Mouse (Mus musculus) forebrain, embryonic 16.5 days (tissue): Measurements from ENCODE around the gene Chid1. TPM values are rescaled to one million over a fixed set of nuclear protein-coding genes. Genes with fewer than 3 reads are reported as not detected.

Source experiments
- ATAC-seq: fragments of 200-750 bp; cut with Nextera tagmentation; 2 replicates; pipeline ENCODE4 v1.8.0; 2017; ENCODE audit warnings: mild to moderate bottlenecking, moderate library complexity
- H3K27ac ChIP-seq: fragments of 300-500 bp; sonication (generic); 2 replicates; pipeline ENCODE4 v1.5.1; 2014; ENCODE audit warnings: low read length, control low read depth
- H3K27me3 ChIP-seq: fragments of 300-500 bp; sonication (generic); replicated peaks from 2 replicates; pipeline ENCODE4 v1.6.1; 2014; ENCODE audit warnings: low read length; ENCODE audit not compliant: control insufficient read depth, insufficient read depth
- H3K36me3 ChIP-seq: fragments of 300-500 bp; sonication (generic); 2 replicates; pipeline ENCODE4 v1.6.1; 2014; ENCODE audit not compliant: control insufficient read depth, insufficient read depth
- H3K4me1 ChIP-seq: fragments of 300-500 bp; sonication (generic); replicated peaks from 2 replicates; pipeline ENCODE4 v1.6.1; 2014; ENCODE audit warnings: low read length; ENCODE audit not compliant: control insufficient read depth, insufficient read depth
- H3K4me2 ChIP-seq: fragments of 300-500 bp; sonication (generic); 2 replicates; pipeline ENCODE4 v1.6.1; 2014; ENCODE audit warnings: mild to moderate bottlenecking, low read length, control low read depth
- H3K4me3 ChIP-seq: fragments of 300-500 bp; sonication (generic); replicated peaks from 2 replicates; pipeline ENCODE4 v1.5.1; 2014; ENCODE audit warnings: mild to moderate bottlenecking, low read length, control low read depth
- H3K9ac ChIP-seq: fragments of 300-500 bp; sonication (generic); replicated peaks from 2 replicates; pipeline ENCODE4 v1.6.1; 2014; ENCODE audit warnings: low read depth, low read length, control low read depth
- H3K9me3 ChIP-seq: fragments of 300-500 bp; sonication (generic); 2 replicates; pipeline ENCODE4 v1.6.1; 2016; ENCODE audit warnings: low read length; ENCODE audit not compliant: control insufficient read depth
- WGBS: fragments of 180-500 bp; shearing (Covaris S2); extraction: QIAGEN DNeasy Blood & Tissue Kit; methylation state at CpG from one replicate; pipeline ENCODE4 v1.1.7; 2014; 5-methylcytosine and 5-hydroxymethylcytosine counted together
- polyA plus RNA-seq: library from polyadenylated mRNA; unstranded; fragments of >200 nt; fragmentation: Nextera tagmentation; extraction: Ambion mirVana; gene quantifications from 2 replicates; pipeline ENCODE4 v1.2.1, GENCODE M21; 2015

The Chid1 gene
- polyA plus RNA-seq, 1 experiment from 2014 or later, result 35.6 TPM

DNA sequence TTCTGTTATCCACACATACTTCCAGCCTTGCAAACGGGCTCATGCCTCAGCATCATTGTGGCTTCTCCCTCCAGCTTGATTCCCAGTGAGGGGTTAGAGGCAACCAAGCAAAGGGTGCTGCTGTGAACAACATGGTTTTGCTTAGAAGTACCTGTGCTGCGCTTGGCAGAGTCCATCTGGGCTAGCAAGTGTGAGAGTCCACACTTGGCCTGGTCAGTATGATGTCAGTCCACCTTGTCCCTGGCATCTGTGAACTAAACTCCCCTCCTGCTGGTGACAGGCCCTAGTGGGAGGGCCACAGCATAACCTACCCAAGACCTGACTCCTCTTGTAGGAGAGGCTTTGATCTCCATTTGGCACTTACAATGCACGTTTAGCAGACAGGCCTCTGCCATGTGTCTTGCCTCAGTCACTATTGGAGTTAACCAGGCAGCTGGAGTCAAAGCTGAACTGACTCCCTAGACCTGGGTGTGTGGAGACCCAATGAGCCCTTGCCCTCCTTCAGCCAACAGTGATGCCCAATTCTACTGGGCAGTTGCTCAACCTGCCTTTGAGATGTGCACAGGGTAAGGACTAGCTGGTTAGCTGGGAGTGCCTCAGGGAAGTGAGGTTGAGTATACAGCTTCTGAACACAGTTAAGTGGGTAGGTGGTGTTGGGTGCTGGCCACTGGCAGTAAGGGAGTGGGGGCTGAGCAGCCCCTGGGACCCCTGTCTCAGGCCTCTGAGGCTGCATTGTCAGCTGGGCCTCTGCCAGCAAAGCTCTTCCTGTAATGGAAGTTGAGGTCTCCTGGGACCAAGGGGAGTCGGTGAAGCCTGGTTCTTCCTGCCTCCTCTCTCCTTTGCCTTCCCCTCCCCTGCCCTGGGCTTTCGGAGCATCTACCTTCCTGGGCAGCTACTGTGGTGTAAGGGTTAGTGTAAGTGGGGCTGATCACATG is 55.2 kb downstream of the Chid1 start:
- Histone ChIP-seq H3K4me1 (peaks cover 25% of the 10 kb centered on the region), H3K9ac (no peak overlapping the region), H3K36me3 (no peaks in the 10 kb centered on the region), H3K9me3 (no peaks in the 10 kb centered on the region), H3K4me3 (no peak overlapping the region), H3K27me3 (peaks cover 3% of the 10 kb centered on the region; the same call in 1 of the 2 replicates), H3K27ac (no peak overlapping the region), H3K4me2 (no peak overlapping the region)
- ATAC-seq, result no peak
- WGBS, result 76% methylated on average over 5 of the region's 5 CpGs

DNA sequence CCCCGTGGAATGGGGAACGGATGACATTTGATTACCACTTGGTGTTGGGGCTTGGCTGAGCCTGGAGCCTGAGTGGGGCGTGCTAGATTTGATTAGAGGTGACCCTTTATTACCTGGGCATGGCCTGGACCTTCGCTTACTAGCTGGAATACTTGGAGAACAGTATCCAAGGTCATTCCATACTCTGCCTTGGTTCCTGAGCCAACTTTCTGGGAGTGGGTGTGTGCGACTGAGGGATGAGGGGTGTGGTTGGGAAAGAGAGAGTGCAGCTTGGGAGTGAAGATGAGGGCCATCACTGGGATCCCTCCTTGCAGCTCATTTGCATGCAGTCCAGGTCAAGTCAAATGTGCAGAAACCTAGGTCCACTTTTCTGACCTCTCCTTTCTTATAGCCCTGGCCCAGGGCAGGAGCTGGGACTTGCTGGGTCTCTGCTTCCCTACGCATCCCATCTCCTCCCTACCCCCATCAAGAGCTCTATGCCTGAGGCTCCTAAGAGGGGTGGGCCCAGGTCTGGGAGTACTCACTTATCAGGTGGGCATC is 56.5 kb downstream of the Chid1 start:
- ATAC-seq, result no peak
- H3K9me3 ChIP-seq, result no peaks in the 10 kb centered on the region
- no peak overlapping the region; the same call in 1 of the 2 replicates for H3K4me3 ChIP-seq
- H3K36me3 ChIP-seq, result no peaks in the 10 kb centered on the region
- 75% methylated on average over 6 of the region's 6 CpGs for WGBS
- H3K4me2 ChIP-seq, result peak overlapping the region; percentile 88
- peaks cover 3% of the 10 kb centered on the region; the same call in 1 of the 2 replicates for H3K27me3 ChIP-seq
- no peak overlapping the region for H3K27ac ChIP-seq
- H3K4me1 ChIP-seq, result peaks cover 25% of the 10 kb centered on the region
- no peak overlapping the region for H3K9ac ChIP-seq

DNA sequence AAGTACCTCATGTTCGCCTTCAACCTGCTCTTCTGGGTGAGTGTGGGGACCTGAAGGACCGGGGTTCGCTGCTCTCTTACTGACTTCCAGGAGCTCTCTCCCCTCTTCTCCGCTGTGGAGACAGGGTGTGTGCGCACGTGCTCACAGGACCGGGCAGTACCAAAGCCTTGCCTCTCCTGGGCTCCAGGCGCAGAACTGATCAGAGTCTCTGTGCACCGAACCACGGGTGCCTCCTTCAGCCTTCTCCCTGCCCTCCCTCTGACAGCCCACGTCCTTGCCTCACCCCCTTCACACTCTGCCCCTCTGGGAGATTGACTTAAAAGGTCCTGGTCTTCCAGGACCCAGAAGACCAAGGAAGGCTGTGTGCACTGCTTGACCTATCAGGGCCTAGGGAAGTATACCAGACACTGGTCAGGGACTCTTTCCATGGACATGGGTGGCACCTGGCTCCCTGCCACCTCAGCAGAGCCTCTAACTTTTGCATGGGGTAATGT is 57.1 kb downstream of the Chid1 start:
- peak overlapping the region; percentile 71 for H3K9ac ChIP-seq
- WGBS, result 4% methylated on average over 11 of the region's 11 CpGs
- peaks cover 4% of the 10 kb centered on the region for H3K27me3 ChIP-seq
- H3K4me1 ChIP-seq, result peaks cover 25% of the 10 kb centered on the region
- peak overlapping the region; percentile 88 for H3K4me2 ChIP-seq
- ATAC-seq, result peak; percentile 24
- peak overlapping the region; percentile 71 for H3K4me3 ChIP-seq
- no peak overlapping the region for H3K27ac ChIP-seq
- no peaks in the 10 kb centered on the region for H3K36me3 ChIP-seq
- H3K9me3 ChIP-seq, result no peaks in the 10 kb centered on the region

DNA sequence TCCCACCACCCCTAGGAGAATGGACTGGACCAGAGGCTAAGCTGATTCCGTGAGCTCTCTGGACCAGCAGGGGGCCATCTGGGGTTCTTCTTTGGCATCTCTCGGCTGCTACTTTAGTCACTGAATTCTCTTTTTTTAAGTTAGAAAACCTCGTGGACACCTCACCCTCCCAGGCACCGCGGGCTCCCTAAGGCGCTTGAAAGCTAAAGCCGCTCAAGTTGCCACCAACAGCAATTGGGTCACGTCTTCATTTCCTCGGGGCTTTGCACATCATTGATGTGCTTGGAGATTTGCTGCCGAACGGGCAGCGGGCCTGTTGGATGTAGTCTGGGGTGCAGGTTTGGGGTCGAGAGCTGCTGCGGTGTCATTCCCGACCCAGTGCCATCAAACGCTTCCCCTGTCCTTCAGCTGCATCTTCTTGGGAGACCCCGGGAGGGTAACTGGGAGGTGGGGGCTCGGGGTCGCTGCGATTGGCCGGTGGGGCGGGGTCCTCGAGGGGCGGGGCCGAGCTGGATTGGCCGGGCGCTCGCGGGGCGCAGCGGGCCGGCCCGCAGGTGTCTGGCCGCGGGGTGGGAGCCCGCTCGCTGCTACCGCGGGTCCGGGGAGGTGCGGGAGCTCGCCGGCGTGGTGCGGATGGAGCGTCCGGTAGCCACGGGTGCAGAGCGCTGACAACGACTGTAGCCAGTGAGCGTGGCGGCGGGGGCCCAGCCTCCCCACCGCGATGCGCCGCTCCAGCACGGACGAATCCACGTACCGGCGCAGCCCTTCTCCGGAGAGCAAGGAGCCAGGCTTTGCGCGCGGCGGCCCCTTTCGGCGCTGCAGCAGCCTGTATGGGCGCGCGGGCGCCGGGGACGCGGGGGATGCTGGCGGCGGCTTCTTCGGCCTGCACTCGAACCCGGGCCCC is 57.9 kb downstream of the Chid1 start:
- no peak overlapping the region; the same call in 1 of the 2 replicates for H3K27ac ChIP-seq
- H3K4me1 ChIP-seq, result peaks cover 29% of the 10 kb centered on the region
- no peaks in the 10 kb centered on the region for H3K9me3 ChIP-seq
- peaks cover 10% of the 10 kb centered on the region for H3K27me3 ChIP-seq
- peak overlapping the region; percentile 88 for H3K4me2 ChIP-seq
- ATAC-seq, result peak; percentile 62
- H3K4me3 ChIP-seq, result peak overlapping the region; percentile 71
- WGBS, result under 1% methylated on average over 68 of the region's 81 CpGs
- H3K9ac ChIP-seq, result peak overlapping the region; percentile 71
- H3K36me3 ChIP-seq, result no peaks in the 10 kb centered on the region

DNA sequence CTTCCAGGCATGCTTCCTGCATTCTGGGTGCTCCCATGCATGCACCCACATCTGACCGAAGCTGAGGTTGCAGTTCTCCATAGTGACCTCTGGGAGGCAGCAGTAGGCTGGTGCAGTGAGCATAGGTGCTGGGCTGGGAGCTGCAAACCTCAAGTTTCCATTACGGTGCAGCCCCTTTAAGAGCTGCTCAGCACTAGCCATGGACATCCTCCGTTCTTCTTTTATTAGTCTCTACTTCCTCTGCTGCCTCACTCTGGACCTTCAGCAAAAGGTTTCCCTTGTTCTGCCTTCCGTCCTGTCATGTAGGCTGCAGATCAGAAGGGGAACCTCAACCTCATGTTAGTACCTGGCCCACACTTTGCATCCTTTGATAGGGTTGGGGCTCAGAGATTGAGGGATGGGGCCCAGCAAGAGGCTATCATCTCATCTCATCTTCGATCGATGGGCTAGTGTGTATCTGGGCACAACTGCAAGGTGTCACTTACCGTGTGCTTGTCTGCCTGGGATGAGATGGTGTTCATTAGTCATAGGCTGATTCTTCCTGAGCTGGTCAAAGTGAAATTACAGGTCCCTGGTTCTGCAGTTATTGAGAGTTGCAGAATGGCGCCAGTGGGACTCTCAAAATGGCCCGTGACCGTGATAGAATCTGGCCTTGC is 58.7 kb downstream of the Chid1 start:
- peak overlapping the region; percentile 71 for H3K4me3 ChIP-seq
- 5% methylated on average over 10 of the region's 10 CpGs for WGBS
- no peaks in the 10 kb centered on the region for H3K9me3 ChIP-seq
- peak; percentile 65 for ATAC-seq
- no peaks in the 10 kb centered on the region for H3K36me3 ChIP-seq
- H3K27me3 ChIP-seq, result peaks cover 14% of the 10 kb centered on the region
- H3K4me1 ChIP-seq, result peaks cover 35% of the 10 kb centered on the region
- H3K27ac ChIP-seq, result no peak overlapping the region; the same call in 1 of the 2 replicates
- H3K4me2 ChIP-seq, result peak overlapping the region; percentile 88
- no peak overlapping the region for H3K9ac ChIP-seq

DNA sequence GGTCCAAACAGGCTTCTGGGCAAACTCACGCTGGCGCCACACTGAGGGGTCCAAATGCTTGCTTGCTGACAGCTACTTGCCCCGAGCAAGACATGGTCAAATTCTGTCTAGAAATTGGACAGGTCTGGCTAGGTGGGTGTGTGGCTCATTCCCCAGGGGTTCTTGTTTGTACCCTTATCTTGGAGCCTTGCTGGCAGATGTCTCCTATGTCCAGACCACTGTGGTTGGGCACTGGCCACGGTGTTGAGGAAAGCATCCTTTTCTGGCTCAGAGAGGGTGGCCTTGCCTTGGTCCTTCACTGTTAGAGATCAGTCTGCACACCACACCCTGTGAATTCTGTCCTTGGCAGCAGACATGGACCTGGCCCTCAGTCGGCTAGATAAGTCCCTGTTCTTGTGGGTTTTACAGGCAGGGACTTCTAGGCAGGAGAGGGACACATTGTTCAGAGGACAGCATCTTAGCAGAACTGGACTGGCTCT is 61.3 kb downstream of the Chid1 start:
- H3K9me3 ChIP-seq, result no peaks in the 10 kb centered on the region
- no peak overlapping the region for H3K9ac ChIP-seq
- H3K36me3 ChIP-seq, result no peaks in the 10 kb centered on the region
- H3K27me3 ChIP-seq, result peaks cover 13% of the 10 kb centered on the region
- H3K4me1 ChIP-seq, result peaks cover 46% of the 10 kb centered on the region
- no peak overlapping the region for H3K4me2 ChIP-seq
- H3K27ac ChIP-seq, result no peak overlapping the region
- WGBS, result 80% methylated on average over 5 of the region's 5 CpGs
- H3K4me3 ChIP-seq, result no peak overlapping the region
- ATAC-seq, result no peak

DNA sequence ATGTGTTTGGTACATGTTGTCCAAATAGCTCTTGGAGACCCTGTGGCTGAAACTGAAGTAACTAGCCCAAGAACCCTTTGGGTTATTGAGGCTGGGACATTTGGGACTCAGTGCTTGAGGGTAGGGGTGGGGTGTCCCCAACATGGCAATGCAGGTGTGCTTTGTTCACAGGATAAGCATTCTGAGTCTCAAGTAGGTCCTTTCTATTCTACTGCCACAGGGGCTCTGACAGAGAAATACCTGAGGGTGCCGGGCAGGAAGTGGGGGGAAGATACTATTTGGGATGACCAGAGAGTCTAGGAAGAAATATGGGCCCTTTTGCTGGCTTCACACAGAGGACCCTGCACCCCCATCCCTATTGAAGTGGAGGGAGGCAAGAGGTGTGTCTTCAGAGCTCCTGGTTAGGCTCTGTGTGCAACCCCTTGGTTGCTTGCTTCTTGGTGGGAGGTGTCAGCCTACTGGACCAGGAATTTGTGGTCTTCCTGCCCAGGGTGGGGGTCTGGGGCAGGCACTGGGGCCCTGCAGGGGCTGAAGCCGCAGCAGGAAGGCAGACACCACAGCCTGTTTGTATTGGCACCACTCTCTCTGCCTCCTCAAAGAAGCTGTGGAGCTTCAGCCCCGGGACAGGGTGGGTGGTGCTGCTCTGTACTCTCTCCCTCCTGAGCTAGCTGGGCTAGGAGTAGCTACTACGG is 61.9 kb downstream of the Chid1 start:
- Histone ChIP-seq H3K9ac (no peak overlapping the region), H3K4me1 (peaks cover 41% of the 10 kb centered on the region), H3K9me3 (no peaks in the 10 kb centered on the region), H3K4me2 (no peak overlapping the region), H3K27me3 (peaks cover 10% of the 10 kb centered on the region), H3K36me3 (peaks cover under 1% of the 10 kb centered on the region; the same call in 1 of the 2 replicates), H3K27ac (no peak overlapping the region), H3K4me3 (no peak overlapping the region)
- no peak for ATAC-seq
- WGBS, result 78% methylated on average over 4 of the region's 4 CpGs

DNA sequence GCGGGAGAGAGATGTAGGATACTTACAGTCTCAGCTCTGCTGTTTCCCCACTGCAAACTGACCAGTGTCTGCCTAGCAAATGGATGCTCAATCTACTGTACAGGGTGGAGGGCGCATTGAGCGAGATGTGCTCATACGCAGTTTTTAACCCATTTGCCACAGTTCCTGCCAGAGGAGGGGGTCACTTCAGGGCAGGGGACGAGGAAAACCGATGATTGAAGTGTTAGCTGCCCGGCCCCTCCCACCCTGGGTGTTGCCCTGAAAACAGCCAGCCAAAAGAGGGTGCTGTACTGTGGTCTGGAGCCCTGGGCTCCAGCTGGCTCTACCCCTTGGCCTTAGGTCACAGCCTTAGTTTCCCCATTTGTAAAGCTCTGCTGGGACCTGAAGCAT is 62.7 kb downstream of the Chid1 start:
- ATAC-seq, result no peak
- Histone ChIP-seq H3K4me2 (0 out of 2 replicates have a peak overlapping the region, but pooled peaks have one; percentile 2), H3K27ac (no peak overlapping the region), H3K9ac (no peak overlapping the region), H3K27me3 (peaks cover 10% of the 10 kb centered on the region), H3K4me1 (peaks cover 36% of the 10 kb centered on the region), H3K36me3 (peaks cover 2% of the 10 kb centered on the region; the same call in 1 of the 2 replicates), H3K9me3 (no peaks in the 10 kb centered on the region), H3K4me3 (no peak overlapping the region; the same call in 1 of the 2 replicates)
- 20% methylated on average over 7 of the region's 7 CpGs for WGBS
